Mouse (Mus musculus) midbrain, embryonic 12.5 days (tissue): ENCODE results near the gene Cma2. TPM values are rescaled to one million over a fixed set of nuclear protein-coding genes. Genes with fewer than 3 reads are reported as not detected.
A peak's percentile ranks its signal among the peaks of the same experiment; 100 is the strongest.

Experiments used
- ATAC-seq: fragments of 200-750 bp; cut with Nextera tagmentation; 2 replicates; pipeline ENCODE4 v1.8.0; 2017; ENCODE audit warnings: low read depth, moderate TSS enrichment, moderate library complexity; ENCODE audit not compliant: low FRiP score
- H3K27ac ChIP-seq: fragments of 300-500 bp; sonication (generic); replicated peaks from 2 replicates; pipeline ENCODE4 v1.5.1; 2016; ENCODE audit warnings: mild to moderate bottlenecking
- H3K27me3 ChIP-seq: fragments of 300-500 bp; sonication (generic); 2 replicates; pipeline ENCODE4 v1.6.1; 2016; ENCODE audit warnings: mild to moderate bottlenecking
- H3K36me3 ChIP-seq: fragments of 300-500 bp; sonication (generic); 2 replicates; pipeline ENCODE4 v1.6.1; 2016
- H3K4me1 ChIP-seq: fragments of 300-500 bp; sonication (generic); 2 replicates; pipeline ENCODE4 v1.6.1; 2016
- H3K4me2 ChIP-seq: fragments of 300-500 bp; sonication (generic); replicated peaks from 2 replicates; pipeline ENCODE4 v1.6.1; 2016; ENCODE audit warnings: mild to moderate bottlenecking, moderate library complexity
- H3K4me3 ChIP-seq: fragments of 300-500 bp; sonication (generic); 2 replicates; pipeline ENCODE4 v1.5.1; 2016; ENCODE audit warnings: mild to moderate bottlenecking
- H3K9ac ChIP-seq: fragments of 300-500 bp; sonication (generic); replicated peaks from 2 replicates; pipeline ENCODE4 v1.6.1; 2016; ENCODE audit warnings: mild to moderate bottlenecking, moderate library complexity
- H3K9me3 ChIP-seq: fragments of 300-500 bp; sonication (generic); 2 replicates; pipeline ENCODE4 v1.6.1; 2016; ENCODE audit warnings: mild to moderate bottlenecking
- WGBS: fragments of 180-500 bp; shearing (Covaris S2); methylation state at CpG from one replicate; pipeline ENCODE4 v1.1.7; 2016; 5-methylcytosine and 5-hydroxymethylcytosine counted together
- polyA plus RNA-seq: library from polyadenylated mRNA; unstranded; fragments of >200 nt; fragmentation: Nextera tagmentation; extraction: Ambion mirVana; gene quantifications from 2 replicates; pipeline ENCODE4 v1.2.1, GENCODE M21; 2016

Gene Cma2
- not detected in 2 replicates for polyA plus RNA-seq

DNA sequence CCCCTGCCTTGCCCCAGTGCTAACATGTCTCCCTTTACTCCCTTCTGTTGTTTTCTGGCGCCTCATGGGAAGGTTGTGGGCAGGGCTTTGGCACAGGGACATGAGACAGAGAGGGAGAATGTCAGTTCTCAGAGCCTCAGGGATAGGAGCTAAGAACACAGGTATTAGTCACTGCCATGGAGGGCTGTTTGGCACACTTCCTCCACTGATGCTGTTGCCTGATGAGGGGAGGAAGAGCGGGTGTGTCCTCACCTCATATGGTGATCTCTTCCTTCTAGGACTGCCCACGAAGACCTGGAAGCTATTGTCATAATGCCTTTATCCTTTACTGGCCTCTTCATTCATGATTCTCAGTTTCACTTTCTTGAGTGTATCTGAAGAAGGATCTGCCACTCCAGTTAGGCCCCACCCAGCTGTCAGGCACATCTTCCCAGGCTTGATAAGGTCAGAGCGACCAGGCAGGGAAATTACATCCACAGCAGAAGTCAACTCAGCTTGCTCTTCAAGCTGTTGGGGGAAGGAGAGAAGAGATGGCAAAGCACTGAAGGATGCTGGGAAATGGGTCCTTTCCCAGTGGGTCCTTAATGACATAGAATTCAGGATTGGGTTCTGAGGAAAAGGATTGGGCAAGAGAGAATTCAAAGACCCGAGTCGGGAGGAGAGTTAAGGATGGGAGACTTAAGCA is at the start of gene Cma2:
Gene Cma2, plus strand, starts transcription at position 635 of the 685 bp plus-strand sequence.
- no peak within 1 kb of the TSS for H3K27ac ChIP-seq
- H3K4me2 ChIP-seq: no peak within 1 kb of the TSS
- H3K27me3 ChIP-seq: no peaks in the 10 kb centered on the region
- no peaks in the 10 kb centered on the region for H3K4me1 ChIP-seq
- no peak within 1 kb of the TSS for H3K4me3 ChIP-seq
- no peak within 1 kb of the TSS for H3K9ac ChIP-seq
- 84% methylated on average over 6 of the region's 6 CpGs for WGBS
- H3K9me3 ChIP-seq: no peaks in the 10 kb centered on the region
- no peak for ATAC-seq
- H3K36me3 ChIP-seq: no peaks in the 10 kb centered on the region

- H3K9ac ChIP-seq: no peak overlapping the region
- H3K4me2 ChIP-seq: no peak overlapping the region
- H3K27ac ChIP-seq: no peak overlapping the region
- ATAC-seq: no peak
- no peaks in the 10 kb centered on the region for H3K36me3 ChIP-seq
- H3K4me1 ChIP-seq: peaks cover 4% of the 10 kb centered on the region
- no peaks in the 10 kb centered on the region for H3K27me3 ChIP-seq
- no peak overlapping the region for H3K4me3 ChIP-seq
- H3K9me3 ChIP-seq: no peaks in the 10 kb centered on the region
- WGBS: 38% methylated on average over 1 of the region's 1 CpGs
These were observed 45.3 kb upstream of the Cma2 start for GRCm38 (mm10) chr14:55905518-55905917.

GRCm38 (mm10) chr14:55913406-55913805 is 37.4 kb upstream of the Cma2 start:
- 64% methylated on average over 4 of the region's 4 CpGs for WGBS
- H3K27me3 ChIP-seq: no peaks in the 10 kb centered on the region
- no peak for ATAC-seq
- no peak overlapping the region for H3K27ac ChIP-seq
- H3K9ac ChIP-seq: no peak overlapping the region
- H3K4me1 ChIP-seq: no peaks in the 10 kb centered on the region
- no peaks in the 10 kb centered on the region for H3K9me3 ChIP-seq
- H3K4me3 ChIP-seq: no peak overlapping the region
- no peaks in the 10 kb centered on the region for H3K36me3 ChIP-seq
- H3K4me2 ChIP-seq: no peak overlapping the region

- Histone ChIP-seq H3K4me3 (no peak overlapping the region), H3K36me3 (no peaks in the 10 kb centered on the region), H3K9me3 (no peaks in the 10 kb centered on the region), H3K4me1 (no peaks in the 10 kb centered on the region), H3K9ac (no peak overlapping the region), H3K27me3 (peaks cover 6% of the 10 kb centered on the region), H3K4me2 (0 out of 2 replicates have a peak overlapping the region, but pooled peaks have one; percentile 27), H3K27ac (no peak overlapping the region)
- 40% methylated on average over 14 of the region's 14 CpGs for WGBS
- ATAC-seq: peak; percentile 72; the same call in 1 of the 2 replicates
These were observed 32.3 kb upstream of the Cma2 start for GRCm38 (mm10) chr14:55918240-55919082.

GRCm38 (mm10) chr14:55922475-55923232 is 28.1 kb upstream of the Cma2 start:
- Histone ChIP-seq H3K9ac (no peak overlapping the region), H3K36me3 (no peaks in the 10 kb centered on the region), H3K9me3 (no peaks in the 10 kb centered on the region), H3K27me3 (peaks cover 6% of the 10 kb centered on the region), H3K4me1 (no peaks in the 10 kb centered on the region), H3K27ac (no peak overlapping the region), H3K4me3 (no peak overlapping the region), H3K4me2 (no peak overlapping the region)
- ATAC-seq: no peak
- WGBS: 85% methylated on average over 7 of the region's 7 CpGs

DNA sequence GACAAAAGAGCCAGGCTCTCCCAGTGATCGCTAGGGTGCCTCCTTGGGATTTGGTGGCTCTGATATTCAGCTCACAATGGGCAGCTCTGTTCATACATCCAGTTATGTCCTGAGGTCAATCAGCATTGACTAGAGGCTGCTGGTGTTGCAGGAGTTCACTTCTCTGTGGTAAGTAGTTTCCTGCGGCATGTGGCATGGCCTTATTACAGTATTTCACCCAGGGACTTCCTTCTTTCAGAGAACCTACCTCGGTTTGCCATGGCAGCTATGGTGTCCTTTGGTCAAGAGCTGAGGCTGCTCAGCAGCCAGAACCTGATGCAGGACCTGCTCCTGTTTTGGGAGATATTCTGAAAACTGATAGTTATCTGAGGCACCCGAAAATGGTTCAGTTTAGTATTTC is 23.9 kb upstream of the Cma2 start:
- no peaks in the 10 kb centered on the region for H3K9me3 ChIP-seq
- H3K4me1 ChIP-seq: no peaks in the 10 kb centered on the region
- no peak overlapping the region for H3K4me3 ChIP-seq
- H3K27me3 ChIP-seq: no peaks in the 10 kb centered on the region
- WGBS: 94% methylated on average over 4 of the region's 4 CpGs
- no peak overlapping the region for H3K9ac ChIP-seq
- no peak overlapping the region for H3K4me2 ChIP-seq
- H3K36me3 ChIP-seq: no peaks in the 10 kb centered on the region
- no peak overlapping the region for H3K27ac ChIP-seq
- no peak for ATAC-seq

DNA sequence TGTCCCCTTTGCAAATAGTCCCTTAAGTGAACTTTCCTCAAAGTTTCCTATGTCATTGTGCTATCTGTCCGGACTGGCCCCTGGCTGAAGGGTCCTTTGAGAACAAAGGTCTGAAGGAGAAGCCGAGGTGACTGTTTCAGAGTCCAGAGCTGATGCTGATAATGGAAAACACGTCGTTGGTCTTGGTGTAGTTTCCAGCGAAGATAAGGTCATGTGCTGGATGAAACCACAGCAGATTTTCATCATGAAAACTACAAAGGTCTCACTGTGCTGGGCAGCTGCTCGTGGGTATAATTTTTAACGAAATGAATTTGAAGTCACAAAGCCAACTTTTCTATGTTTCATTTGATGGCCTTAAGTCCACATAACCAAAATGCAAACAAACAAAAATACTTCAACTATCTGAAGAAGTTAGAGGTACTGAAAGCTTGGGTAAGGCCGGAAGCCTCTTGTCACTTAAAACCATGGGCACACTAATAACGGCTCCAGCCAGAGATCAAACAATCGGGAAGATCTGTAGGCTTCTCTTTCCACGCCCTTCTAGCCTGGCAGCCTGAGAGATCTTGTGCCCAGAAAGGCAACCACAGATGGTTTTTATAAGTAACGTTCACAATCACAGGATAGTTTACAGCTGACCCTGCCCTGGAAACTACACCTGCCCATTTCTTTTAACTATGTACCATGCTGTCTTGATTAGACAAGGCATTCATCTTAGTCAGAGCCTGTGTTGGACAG is 21.4 kb upstream of the Cma2 start:
- Histone ChIP-seq H3K36me3 (no peaks in the 10 kb centered on the region), H3K9ac (no peak overlapping the region), H3K4me2 (no peak overlapping the region), H3K4me3 (no peak overlapping the region), H3K27ac (no peak overlapping the region), H3K27me3 (no peaks in the 10 kb centered on the region), H3K4me1 (no peaks in the 10 kb centered on the region), H3K9me3 (no peaks in the 10 kb centered on the region)
- no peak for ATAC-seq
- 81% methylated on average over 12 of the region's 12 CpGs for WGBS

DNA sequence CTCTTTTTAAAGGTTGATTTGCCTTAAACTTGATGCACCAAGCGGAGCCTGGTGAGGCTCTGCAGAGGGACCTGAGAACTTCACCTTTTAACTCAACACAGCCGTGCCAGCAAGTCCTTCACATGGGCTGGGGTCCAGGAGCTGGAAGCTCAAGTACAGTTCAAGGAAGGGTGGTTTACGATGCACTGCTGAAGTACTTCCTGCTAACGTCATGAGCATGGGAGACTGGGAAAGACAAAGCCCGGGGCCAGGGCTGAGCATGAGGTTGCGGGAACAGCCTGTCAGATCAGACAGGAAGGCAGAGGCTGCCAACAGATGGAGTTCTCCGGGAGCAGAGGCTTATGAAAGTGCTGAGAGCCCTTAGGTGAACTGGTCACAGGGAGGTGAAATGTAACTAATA is 17.2 kb upstream of the Cma2 start:
- no peaks in the 10 kb centered on the region for H3K27me3 ChIP-seq
- no peak for ATAC-seq
- no peak overlapping the region for H3K9ac ChIP-seq
- no peaks in the 10 kb centered on the region for H3K36me3 ChIP-seq
- WGBS: 66% methylated on average over 7 of the region's 7 CpGs
- H3K4me2 ChIP-seq: no peak overlapping the region
- H3K4me3 ChIP-seq: no peak overlapping the region
- no peak overlapping the region for H3K27ac ChIP-seq
- H3K4me1 ChIP-seq: no peaks in the 10 kb centered on the region
- no peaks in the 10 kb centered on the region for H3K9me3 ChIP-seq

DNA sequence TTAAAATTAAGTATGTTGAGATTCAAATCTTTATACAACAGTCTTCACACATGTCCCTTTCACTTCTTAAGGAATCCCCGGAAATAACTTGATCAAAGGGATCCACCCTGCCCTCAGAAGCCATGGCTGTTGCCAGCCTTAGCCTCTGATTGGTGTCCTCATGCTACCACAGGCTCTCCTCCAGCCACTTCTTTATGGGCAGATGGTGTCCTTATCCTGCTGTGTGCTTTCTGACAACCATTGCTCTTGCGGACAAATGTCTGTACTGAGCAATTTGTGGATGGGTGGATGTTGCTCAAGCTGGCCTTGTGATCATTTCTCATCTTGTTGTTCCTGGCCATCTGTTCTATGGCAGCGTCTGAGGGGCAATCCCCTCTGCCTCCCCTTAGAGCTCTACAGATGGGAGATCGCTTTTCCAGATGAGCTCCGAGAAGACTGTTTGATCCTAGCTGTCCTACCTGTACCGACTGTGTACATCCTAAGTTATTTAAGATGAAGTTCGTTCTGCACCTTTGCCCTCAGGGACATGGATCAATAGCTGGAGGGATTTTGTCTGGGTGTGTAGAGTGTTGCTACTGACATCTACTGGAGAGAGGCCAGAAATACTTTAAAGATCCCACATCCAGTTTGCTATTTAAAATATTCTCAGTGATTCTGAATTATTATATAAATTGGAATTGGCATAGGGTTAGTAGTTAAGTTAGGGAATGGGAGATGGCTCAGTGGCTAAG is 10.5 kb upstream of the Cma2 start:
- no peaks in the 10 kb centered on the region for H3K36me3 ChIP-seq
- WGBS: 65% methylated on average over 7 of the region's 7 CpGs

DNA sequence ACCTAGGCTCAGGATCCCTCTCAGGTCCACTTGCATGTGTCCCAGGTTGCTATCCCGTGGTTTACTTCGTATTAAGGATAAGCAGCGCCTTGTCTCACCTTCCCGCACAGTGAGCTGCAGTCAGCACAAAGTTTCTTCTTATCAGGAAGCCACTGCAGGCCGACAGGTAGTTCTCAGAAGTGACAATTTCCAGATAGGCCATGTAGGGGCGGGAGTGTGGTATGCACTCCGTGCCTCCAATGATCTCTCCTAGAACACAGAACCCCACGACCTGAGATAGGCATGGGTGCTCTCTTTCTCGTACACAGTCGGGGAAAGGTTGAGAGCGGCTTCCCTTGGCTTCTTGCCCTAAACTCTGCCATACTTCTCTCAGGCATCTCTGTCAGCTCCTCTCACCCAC is 7.2 kb upstream of the Cma2 start:
- H3K4me1 ChIP-seq: no peaks in the 10 kb centered on the region
- H3K27ac ChIP-seq: no peak overlapping the region
- H3K4me2 ChIP-seq: no peak overlapping the region
- H3K9ac ChIP-seq: no peak overlapping the region
- no peaks in the 10 kb centered on the region for H3K27me3 ChIP-seq
- no peak for ATAC-seq
- no peaks in the 10 kb centered on the region for H3K9me3 ChIP-seq
- WGBS: 83% methylated on average over 11 of the region's 11 CpGs
- no peak overlapping the region for H3K4me3 ChIP-seq
- H3K36me3 ChIP-seq: no peaks in the 10 kb centered on the region

More for the DNA sequence above, 10.5 kb upstream of the Cma2 start:
- no peaks in the 10 kb centered on the region for H3K4me1 ChIP-seq
- H3K9ac ChIP-seq: no peak overlapping the region
- H3K27me3 ChIP-seq: no peaks in the 10 kb centered on the region
- H3K4me3 ChIP-seq: no peak overlapping the region
- no peaks in the 10 kb centered on the region for H3K9me3 ChIP-seq
- no peak for ATAC-seq
- no peak overlapping the region for H3K27ac ChIP-seq
- no peak overlapping the region for H3K4me2 ChIP-seq

DNA sequence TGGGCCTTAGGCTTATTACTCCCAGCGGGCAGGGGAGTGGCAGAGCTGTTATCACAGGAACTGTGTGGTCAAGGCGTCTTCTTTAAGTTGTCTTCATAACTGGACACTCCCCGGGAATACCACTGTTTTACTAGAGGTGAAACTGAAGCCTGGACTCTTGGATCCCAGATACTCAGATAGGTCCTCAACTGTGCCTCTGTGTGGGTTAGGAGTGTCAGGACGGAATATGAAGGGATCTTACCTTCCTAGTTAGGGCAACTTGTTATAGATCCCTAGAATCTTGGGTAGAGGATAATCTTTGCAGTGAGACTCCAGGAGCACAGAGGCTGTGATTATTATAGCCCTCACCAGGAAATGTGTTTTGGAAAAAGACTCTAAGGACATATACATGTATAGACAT is 6.2 kb upstream of the Cma2 start, which contains the start of gene Cma1:
Gene Cma1, minus strand, starts transcription at position 101 of the 400 bp plus-strand sequence.
- Histone ChIP-seq H3K36me3 (no peaks in the 10 kb centered on the region), H3K9ac (no peak within 1 kb of the TSS), H3K27me3 (no peaks in the 10 kb centered on the region), H3K9me3 (no peaks in the 10 kb centered on the region), H3K4me1 (no peaks in the 10 kb centered on the region), H3K4me3 (no peak within 1 kb of the TSS), H3K27ac (no peak within 1 kb of the TSS), H3K4me2 (no peak within 1 kb of the TSS)
- WGBS: 82% methylated on average over 4 of the region's 4 CpGs
- no peak for ATAC-seq
